Mouse (Mus musculus) intestine, embryonic 16.5 days (tissue): ENCODE measurements around the gene Ppp1cb. TPM values are rescaled to one million over a fixed set of nuclear protein-coding genes. Genes with fewer than 3 reads are reported as not detected.

Experiments used
- ATAC-seq: fragments of 200-750 bp; cut with Nextera tagmentation; 2 replicates; pipeline ENCODE4 v1.8.0; 2017; ENCODE audit warnings: moderate TSS enrichment, moderate library complexity
- H3K27ac ChIP-seq: fragments of 300-500 bp; sonication (generic); 2 replicates; pipeline ENCODE4 v1.5.1; 2014; ENCODE audit warnings: mild to moderate bottlenecking, low read length
- H3K27me3 ChIP-seq: fragments of 300-500 bp; sonication (generic); replicated peaks from 2 replicates; pipeline ENCODE4 v1.6.1; 2014; ENCODE audit warnings: low read length, control low read depth, mixed read lengths; ENCODE audit not compliant: control insufficient read depth, insufficient read depth
- H3K36me3 ChIP-seq: fragments of 300-500 bp; sonication (generic); 2 replicates; pipeline ENCODE4 v1.6.1; 2014; ENCODE audit warnings: low read length, control low read depth; ENCODE audit not compliant: control insufficient read depth, insufficient read depth
- H3K4me1 ChIP-seq: fragments of 300-500 bp; sonication (generic); 2 replicates; pipeline ENCODE4 v1.6.1; 2014; ENCODE audit warnings: low read length, control low read depth, mixed read lengths; ENCODE audit not compliant: control insufficient read depth, insufficient read depth
- H3K4me2 ChIP-seq: fragments of 300-500 bp; sonication (generic); 2 replicates; pipeline ENCODE4 v1.6.1; 2014; ENCODE audit warnings: low read depth, low read length, control low read depth
- H3K4me3 ChIP-seq: fragments of 300-500 bp; sonication (generic); 2 replicates; pipeline ENCODE4 v1.5.1; 2014; ENCODE audit warnings: mild to moderate bottlenecking, low read length
- H3K9ac ChIP-seq: fragments of 300-500 bp; sonication (generic); 2 replicates; pipeline ENCODE4 v1.6.1; 2014; ENCODE audit warnings: low read depth, low read length
- H3K9me3 ChIP-seq: fragments of 300-500 bp; sonication (generic); 2 replicates; pipeline ENCODE4 v1.6.1; 2016; ENCODE audit warnings: low read length, control low read depth; ENCODE audit not compliant: control insufficient read depth
- WGBS: fragments of 180-500 bp; shearing (Covaris S2); extraction: QIAGEN DNeasy Blood & Tissue Kit; methylation state at CpG from one replicate; pipeline ENCODE4 v1.1.7; 2014; 5-methylcytosine and 5-hydroxymethylcytosine counted together
- polyA plus RNA-seq: library from polyadenylated mRNA; unstranded; fragments of >200 nt; fragmentation: Nextera tagmentation; extraction: Ambion mirVana; gene quantifications from 2 replicates; pipeline ENCODE4 v1.2.1, GENCODE M21; 2015

Gene Ppp1cb
- polyA plus RNA-seq, 1 experiment from 2014 or later, result 168 TPM

GRCm38 (mm10) chr5:32441336-32441735 lies 17.3 kb upstream of the Ppp1cb start:
- peak; percentile 43; the same call in 1 of the 2 replicates for ATAC-seq
- whole genome bisulfite sequencing, result 39% methylated on average over 3 of the region's 3 CpGs
- Histone ChIP-seq H3K4me1 (peaks cover 24% of the 10 kb centered on the region), H3K27ac (no peak overlapping the region), H3K4me3 (no peak overlapping the region), H3K27me3 (no peaks in the 10 kb centered on the region), H3K9me3 (no peaks in the 10 kb centered on the region), H3K4me2 (no peak overlapping the region), H3K36me3 (no peaks in the 10 kb centered on the region), H3K9ac (no peak overlapping the region)

GRCm38 (mm10) chr5:32441992-32442575 lies 16.6 kb upstream of the Ppp1cb start:
- Histone ChIP-seq H3K4me1 (peaks cover 26% of the 10 kb centered on the region), H3K4me2 (no peak overlapping the region), H3K27me3 (no peaks in the 10 kb centered on the region), H3K27ac (no peak overlapping the region), H3K9ac (no peak overlapping the region), H3K4me3 (no peak overlapping the region), H3K9me3 (no peaks in the 10 kb centered on the region), H3K36me3 (no peaks in the 10 kb centered on the region)
- ATAC-seq, result no peak
- WGBS, result 83% methylated on average over 4 of the region's 4 CpGs

- Histone ChIP-seq H3K36me3 (no peaks in the 10 kb centered on the region), H3K4me3 (no peak overlapping the region), H3K4me1 (peaks cover 16% of the 10 kb centered on the region), H3K9ac (no peak overlapping the region), H3K9me3 (no peaks in the 10 kb centered on the region), H3K27me3 (no peaks in the 10 kb centered on the region), H3K27ac (no peak overlapping the region), H3K4me2 (no peak overlapping the region)
- WGBS, result 85% methylated on average over 3 of the region's 3 CpGs
- ATAC-seq, result no peak
These were observed 14.7 kb upstream of the Ppp1cb start for GRCm38 (mm10) chr5:32443906-32444305.

GRCm38 (mm10) chr5:32445287-32445921 lies 13.2 kb upstream of the Ppp1cb start:
- Histone ChIP-seq H3K36me3 (no peaks in the 10 kb centered on the region), H3K27me3 (no peaks in the 10 kb centered on the region), H3K4me2 (no peak overlapping the region), H3K4me3 (no peak overlapping the region), H3K9ac (no peak overlapping the region), H3K27ac (no peak overlapping the region; the same call in 1 of the 2 replicates), H3K9me3 (no peaks in the 10 kb centered on the region), H3K4me1 (peaks cover 16% of the 10 kb centered on the region)
- 0 out of 2 replicates have a peak, but pooled peaks have one; percentile 30 for ATAC-seq
- 49% methylated on average over 11 of the region's 11 CpGs for WGBS

GRCm38 (mm10) chr5:32446394-32446793 lies 12.2 kb upstream of the Ppp1cb start:
- peak; percentile 92 for ATAC-seq
- Histone ChIP-seq H3K27me3 (no peaks in the 10 kb centered on the region), H3K27ac (peak overlapping the region; percentile 87), H3K4me1 (peaks cover 10% of the 10 kb centered on the region), H3K9ac (no peak overlapping the region), H3K4me2 (peak overlapping the region; percentile 46), H3K4me3 (peak overlapping the region; percentile 21), H3K36me3 (no peaks in the 10 kb centered on the region), H3K9me3 (no peaks in the 10 kb centered on the region)
- 45% methylated on average over 5 of the region's 5 CpGs for WGBS

GRCm38 (mm10) chr5:32446810-32447209 lies 11.8 kb upstream of the Ppp1cb start:
- Histone ChIP-seq H3K9me3 (no peaks in the 10 kb centered on the region), H3K36me3 (no peaks in the 10 kb centered on the region), H3K4me3 (no peak overlapping the region), H3K9ac (no peak overlapping the region), H3K4me1 (peaks cover 8% of the 10 kb centered on the region; the same call in 1 of the 2 replicates), H3K27ac (no peak overlapping the region; the same call in 1 of the 2 replicates), H3K4me2 (no peak overlapping the region), H3K27me3 (no peaks in the 10 kb centered on the region)
- peak; percentile 73 for ATAC-seq

- Histone ChIP-seq H3K9me3 (no peaks in the 10 kb centered on the region), H3K4me1 (peaks cover 5% of the 10 kb centered on the region; the same call in 1 of the 2 replicates), H3K4me3 (peak overlapping the region; percentile 92), H3K27me3 (no peaks in the 10 kb centered on the region), H3K36me3 (no peaks in the 10 kb centered on the region), H3K4me2 (peak overlapping the region; percentile 44; the same call in 1 of the 2 replicates), H3K9ac (peak overlapping the region; percentile 98), H3K27ac (peak overlapping the region; percentile 99)
- peak; percentile 76 for ATAC-seq
- under 1% methylated on average over 54 of the region's 63 CpGs for WGBS
These were observed 723 bp downstream of the Ppp1cb start for GRCm38 (mm10) chr5:32459251-32459881.

- peak overlapping the region; percentile 99 for H3K27ac ChIP-seq
- H3K4me3 ChIP-seq, result peak overlapping the region; percentile 92
- H3K4me1 ChIP-seq, result peaks cover 5% of the 10 kb centered on the region; the same call in 1 of the 2 replicates
- H3K27me3 ChIP-seq, result no peaks in the 10 kb centered on the region
- WGBS, result under 1% methylated on average over 19 of the region's 19 CpGs
- H3K4me2 ChIP-seq, result peak overlapping the region; percentile 44
- H3K9ac ChIP-seq, result peak overlapping the region; percentile 98
- H3K9me3 ChIP-seq, result no peaks in the 10 kb centered on the region
- no peak for ATAC-seq
- no peaks in the 10 kb centered on the region for H3K36me3 ChIP-seq
These were observed 1.5 kb downstream of the Ppp1cb start for GRCm38 (mm10) chr5:32459882-32460751.

- Histone ChIP-seq H3K9ac (no peak overlapping the region), H3K36me3 (no peaks in the 10 kb centered on the region), H3K4me1 (peaks cover 5% of the 10 kb centered on the region; the same call in 1 of the 2 replicates), H3K9me3 (no peaks in the 10 kb centered on the region), H3K27ac (no peak overlapping the region; the same call in 1 of the 2 replicates), H3K27me3 (no peaks in the 10 kb centered on the region), H3K4me3 (peak overlapping the region; percentile 30), H3K4me2 (peak overlapping the region; percentile 57)
- 21% methylated on average over 2 of the region's 2 CpGs for WGBS
- no peak for ATAC-seq
These were observed 2.3 kb downstream of the Ppp1cb start for GRCm38 (mm10) chr5:32460973-32461372.
